Mouse (Mus musculus) kidney, postnatal 14 days (tissue): ENCODE data around the gene Ifi27l2a.
"Not testable (repeated sequence)": the region's sequence is repeated elsewhere in the genome, so short reads cannot be mapped to it uniquely, and the experiment has no call there.

Source experiments
- DNase-seq: peaks from one replicate; pipeline ENCODE4 v3.0.0; 2022; ENCODE audit warnings: mixed read lengths

The Ifi27l2a gene

GRCm38 (mm10) chr12:103443524-103443923 is at the start of gene Ifi27l2a:
Ifi27l2a (minus strand) TSS chr12:103443680.
- DNase-seq = no peak

GRCm38 (mm10) chr12:103492767-103493166 is 49.3 kb upstream of the Ifi27l2a start:
- DNase-seq = peak; percentile 79

GRCm38 (mm10) chr12:103491091-103491730 is 47.7 kb upstream of the Ifi27l2a start:
- no peak for DNase-seq

- no peak for DNase-seq
Measured at GRCm38 (mm10) chr12:103487750-103488149, 44.3 kb upstream of the Ifi27l2a start.

- DNase-seq = no peak
Measured at GRCm38 (mm10) chr12:103487276-103487675, 43.8 kb upstream of the Ifi27l2a start.

GRCm38 (mm10) chr12:103486726-103487125 is 43.2 kb upstream of the Ifi27l2a start:
- DNase-seq = no peak

- DNase-seq = not testable (repeated sequence)
Measured at GRCm38 (mm10) chr12:103484200-103484972, 40.9 kb upstream of the Ifi27l2a start.

GRCm38 (mm10) chr12:103482781-103483180 is 39.3 kb upstream of the Ifi27l2a start:
- no peak for DNase-seq

GRCm38 (mm10) chr12:103481671-103482070 is 38.2 kb upstream of the Ifi27l2a start:
- DNase-seq = no peak

GRCm38 (mm10) chr12:103477461-103478015 is 34.1 kb upstream of the Ifi27l2a start:
- no peak for DNase-seq

- no peak for DNase-seq
Measured at GRCm38 (mm10) chr12:103476779-103477389, 33.4 kb upstream of the Ifi27l2a start.

- DNase-seq = no peak
Measured at GRCm38 (mm10) chr12:103474481-103474880, 31.0 kb upstream of the Ifi27l2a start.

- no peak for DNase-seq
Measured at GRCm38 (mm10) chr12:103457140-103457539, 13.7 kb upstream of the Ifi27l2a start, which contains the start of gene Ifi27l2b. Ifi27l2b (minus strand) TSS chr12:103457223.

- not testable (repeated sequence) for DNase-seq
Measured at GRCm38 (mm10) chr12:103456727-103457126, 13.2 kb upstream of the Ifi27l2a start.

GRCm38 (mm10) chr12:103453361-103453760 is 9.9 kb upstream of the Ifi27l2a start:
- DNase-seq = no peak

- DNase-seq = no peak
Measured at GRCm38 (mm10) chr12:103445060-103445459, 1.6 kb upstream of the Ifi27l2a start.

GRCm38 (mm10) chr12:103444261-103444660 is 781 bp upstream of the Ifi27l2a start:
- DNase-seq = not testable (repeated sequence)

GRCm38 (mm10) chr12:103437601-103438000 is 5.9 kb downstream of the Ifi27l2a start:
- DNase-seq = no peak

- no peak for DNase-seq
Measured at GRCm38 (mm10) chr12:103434861-103435260, 8.6 kb downstream of the Ifi27l2a start.

- peak; percentile 89 for DNase-seq
Measured at GRCm38 (mm10) chr12:103433986-103434731, 9.3 kb downstream of the Ifi27l2a start, which contains the start of gene Ifi27. Ifi27 (plus strand) TSS chr12:103434211.

- peak; percentile 10 for DNase-seq
Measured at GRCm38 (mm10) chr12:103433430-103433829, 10.1 kb downstream of the Ifi27l2a start.

- DNase-seq = no peak
Measured at GRCm38 (mm10) chr12:103426710-103427109, 16.8 kb downstream of the Ifi27l2a start.
